ENCODE assay signal across 21 mouse cellular contexts in the genomic region with DNA sequence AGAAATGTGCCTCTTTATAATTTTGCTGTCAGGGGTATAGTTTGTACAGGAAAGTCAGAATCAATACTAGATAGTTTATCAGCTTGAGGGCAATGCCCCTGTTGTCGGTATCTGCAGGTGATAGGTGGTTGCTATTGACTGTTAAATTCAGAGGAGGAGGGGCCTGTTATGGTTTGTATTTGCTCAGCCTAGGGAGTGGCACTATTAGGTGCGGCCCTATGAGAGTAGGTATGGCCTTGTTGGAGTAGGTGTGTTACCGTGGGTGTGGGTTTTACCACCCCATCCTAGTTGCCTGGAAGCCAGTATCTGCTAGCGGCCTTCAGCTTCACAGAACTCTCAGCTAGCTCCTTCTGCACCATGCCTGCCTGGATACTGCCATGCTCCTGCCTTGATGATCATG.
"Had no signal": no experiment of that assay in that cellular context is flagged by ENCODE, and none has a peak within 500 bp of the region (broad histone marks: within the 10 kb centered on the region; RNA-seq: fewer than 3 reads in every experiment).

No protein-coding gene starts in this region.

- H3K4me1 ChIP-seq: limb, embryonic 12.5 days; limb, embryonic 15.5 days; midbrain, embryonic 15.5 days; neural tube, embryonic 12.5 days; neural tube, embryonic 15.5 days had no signal

- H3K4me2 ChIP-seq: limb, embryonic 12.5 days; limb, embryonic 15.5 days; liver, embryonic 11.5 days; lung, embryonic 14.5 days; midbrain, embryonic 12.5 days; midbrain, embryonic 15.5 days; neural tube, embryonic 12.5 days; neural tube, embryonic 15.5 days had no signal

- H3K9me3 ChIP-seq: limb, embryonic 12.5 days; limb, embryonic 15.5 days; midbrain, embryonic 12.5 days; midbrain, embryonic 15.5 days; neural tube, embryonic 12.5 days; neural tube, embryonic 15.5 days had no signal

- H3K27ac ChIP-seq: kidney, postnatal 0 days; limb, embryonic 12.5 days; limb, embryonic 15.5 days; liver, embryonic 14.5 days; midbrain, embryonic 12.5 days; midbrain, embryonic 15.5 days; neural tube, embryonic 12.5 days; neural tube, embryonic 15.5 days had no signal

- DNase-seq: kidney, adult 2 months; kidney, postnatal 36 days; left cerebral cortex, postnatal 4 days; liver, postnatal 0 days; lung, embryonic 14.5 days; lung, postnatal 4 days; right cerebral cortex, adult 18-20 months; right cerebral cortex, postnatal 14 days; right cerebral cortex, postnatal 4 days; thymus, postnatal 36 days had no signal

- H3K9ac ChIP-seq: limb, embryonic 12.5 days; limb, embryonic 15.5 days; liver, embryonic 14.5 days; liver, postnatal 0 days; lung, embryonic 14.5 days; midbrain, embryonic 12.5 days; midbrain, embryonic 15.5 days; neural tube, embryonic 12.5 days; neural tube, embryonic 15.5 days had no signal

- H3K27me3 ChIP-seq: limb, embryonic 12.5 days; limb, embryonic 15.5 days; midbrain, embryonic 15.5 days; neural tube, embryonic 12.5 days; neural tube, embryonic 15.5 days had no signal

- H3K36me3 ChIP-seq: limb, embryonic 12.5 days; limb, embryonic 15.5 days; midbrain, embryonic 12.5 days; midbrain, embryonic 15.5 days; neural tube, embryonic 12.5 days; neural tube, embryonic 15.5 days had no signal

- H3K4me3 ChIP-seq: limb, embryonic 12.5 days; limb, embryonic 15.5 days; midbrain, embryonic 12.5 days; midbrain, embryonic 15.5 days; neural tube, embryonic 12.5 days; neural tube, embryonic 15.5 days had no signal

- ATAC-seq: inflammation-experienced regulatory T-cells, adult 6 months; liver, postnatal 0 days; lung, postnatal 0 days; midbrain, embryonic 15.5 days had no signal
